Mouse (Mus musculus) CD4-positive, CD25-positive, alpha-beta regulatory T cell, adult 4 months (primary cell): ENCODE data around the gene Timm8a1. TPM values are rescaled to one million over a fixed set of nuclear protein-coding genes. Genes with fewer than 3 reads are reported as not detected.

Experiments
- ATAC-seq: one replicate; pipeline ENCODE4 v1.8.0; 2017
- polyA plus RNA-seq, 2 experiments: library from polyadenylated mRNA; unstranded; fragments of 100-300 nt; shearing (Covaris generic); gene quantifications; one replicate each; pipeline ENCODE4 v1.2.1; 2017

Gene Timm8a1
- polyA plus RNA-seq, 2 experiments from 2014 or later, result 28.8 to 36.1 TPM

GRCm38 (mm10) chrX:134523772-134524171, 17.9 kb downstream of the Timm8a1 start:
- ATAC-seq, result no peak

GRCm38 (mm10) chrX:134509473-134509872, 32.2 kb downstream of the Timm8a1 start:
- peak; percentile 67 for ATAC-seq

- ATAC-seq, result no peak
Observed at GRCm38 (mm10) chrX:134507977-134508376, 33.7 kb downstream of the Timm8a1 start.

GRCm38 (mm10) chrX:134500651-134501050, 41.0 kb downstream of the Timm8a1 start:
- no peak for ATAC-seq

Other genes with a start within 250 kb of the Timm8a1 start
- under 1 TPM in 1 of 2 experiments, not detected in 1; 0.16 TPM for gene Tmem35a, start 246.6 kb downstream of the Timm8a1 start, polyA plus RNA-seq
- gene Cenpi, start 233.8 kb downstream of the Timm8a1 start, polyA plus RNA-seq, result 1 to 10 TPM; 3.8 to 7.1 TPM
- not detected for gene Drp2, start 137.3 kb downstream of the Timm8a1 start, polyA plus RNA-seq
- gene Taf7l, start 65.4 kb downstream of the Timm8a1 start, polyA plus RNA-seq, result not detected
- gene Btk, start 41.7 kb upstream of the Timm8a1 start, polyA plus RNA-seq, result 1 to 10 TPM in 1 of 2 experiments, under 1 TPM in 1; 0.38 to 2.2 TPM
- gene Rpl36a, start 43.8 kb upstream of the Timm8a1 start, polyA plus RNA-seq, result 100 to 1,000 TPM; 553 to 695 TPM
- 1 to 10 TPM; 3.4 to 4.9 TPM for gene Gla, start 59.3 kb upstream of the Timm8a1 start, polyA plus RNA-seq
- 100 to 1,000 TPM in 1 of 2 experiments, 10 to 100 TPM in 1; 93.8 to 139 TPM for gene Hnrnph2, start 59.3 kb upstream of the Timm8a1 start, polyA plus RNA-seq
- gene Armcx4, start 144.7 kb upstream of the Timm8a1 start, polyA plus RNA-seq, result under 1 TPM; 0.51 to 0.71 TPM
- gene Armcx1, start 176.1 kb upstream of the Timm8a1 start, polyA plus RNA-seq, result 1 to 10 TPM; 2.7 to 3.7 TPM
- gene Armcx6, start 209.6 kb upstream of the Timm8a1 start, polyA plus RNA-seq, result 1 to 10 TPM; 1.3 to 1.9 TPM
- gene Armcx3, start 214.7 kb upstream of the Timm8a1 start, polyA plus RNA-seq, result 10 to 100 TPM; 12.5 to 18.9 TPM